Mouse (Mus musculus) testis, adult 2 months (tissue): ENCODE measurements around the gene Manbal.

Experiments used
- CTCF ChIP-seq: fragments of 200-500 bp; IDR thresholded peaks from 2 replicates; pipeline ENCODE4 v1.5.1; 2012; ENCODE audit warnings: low read depth, mild to moderate bottlenecking, inconsistent platforms, low read length, moderate library complexity; ENCODE audit not compliant: control insufficient read depth, insufficient read depth, insufficient replicate concordance
- POLR2A ChIP-seq: fragments of 200-500 bp; IDR thresholded peaks from 2 replicates; pipeline ENCODE4 v1.6.1; 2012; ENCODE audit warnings: low read depth, mild to moderate bottlenecking, inconsistent platforms, low read length, moderate library complexity; ENCODE audit not compliant: control insufficient read depth

- TF ChIP-seq CTCF (no peak), POLR2A (no peak)
These were observed 42.2 kb upstream of the Manbal start for GRCm38 (mm10) chr2:157325238-157325637.
